Mouse (Mus musculus) ovary, postnatal 10 days (tissue): ENCODE results near the gene 2010111I01Rik.
A peak's percentile ranks its signal among the peaks of the same experiment; 100 is the strongest.
"Not testable (repeated sequence)": the region's sequence is repeated elsewhere in the genome, so short reads cannot be mapped to it uniquely, and the experiment has no call there.

Source experiments
- DNase-seq: peaks from one replicate; pipeline ENCODE4 v3.0.0; 2022; ENCODE audit warnings: low spot score

Gene 2010111I01Rik

GRCm38 (mm10) chr13:63206396-63206795 is 241.7 kb downstream of the 2010111I01Rik start:
- no peak for DNase-seq

- DNase-seq: no peak
Observed at GRCm38 (mm10) chr13:63216537-63216936, 251.8 kb downstream of the 2010111I01Rik start.

- DNase-seq: no peak
Observed at GRCm38 (mm10) chr13:63223026-63223770, 258.5 kb downstream of the 2010111I01Rik start.

- DNase-seq: no peak
Observed at GRCm38 (mm10) chr13:63225796-63226583, 261.3 kb downstream of the 2010111I01Rik start.

GRCm38 (mm10) chr13:63227785-63228184 is 263.1 kb downstream of the 2010111I01Rik start:
- no peak for DNase-seq

- no peak for DNase-seq
Observed at GRCm38 (mm10) chr13:63230955-63231701, 266.4 kb downstream of the 2010111I01Rik start.

GRCm38 (mm10) chr13:63231702-63232070 is 267.0 kb downstream of the 2010111I01Rik start:
- no peak for DNase-seq

- no peak for DNase-seq
Observed at GRCm38 (mm10) chr13:63232558-63232957, 267.9 kb downstream of the 2010111I01Rik start.

- DNase-seq: not testable (repeated sequence)
Observed at GRCm38 (mm10) chr13:63234520-63234919, 269.8 kb downstream of the 2010111I01Rik start.

- DNase-seq: no peak
Observed at GRCm38 (mm10) chr13:63235551-63235950, 270.9 kb downstream of the 2010111I01Rik start.

- DNase-seq: no peak
Observed at GRCm38 (mm10) chr13:63236159-63236893, 271.6 kb downstream of the 2010111I01Rik start.

GRCm38 (mm10) chr13:63238045-63238444 is 273.4 kb downstream of the 2010111I01Rik start:
- no peak for DNase-seq

GRCm38 (mm10) chr13:63239301-63239804 is 274.7 kb downstream of the 2010111I01Rik start:
- DNase-seq: no peak

- DNase-seq: peak; percentile 63
Observed at GRCm38 (mm10) chr13:63239877-63240671, 275.4 kb downstream of the 2010111I01Rik start.

GRCm38 (mm10) chr13:63240835-63241234 is 276.1 kb downstream of the 2010111I01Rik start:
- no peak for DNase-seq

- DNase-seq: no peak
Observed at GRCm38 (mm10) chr13:63241665-63242064, 277.0 kb downstream of the 2010111I01Rik start.

- DNase-seq: no peak
Observed at GRCm38 (mm10) chr13:63242401-63243192, 277.9 kb downstream of the 2010111I01Rik start.

GRCm38 (mm10) chr13:63243586-63243985 is 278.9 kb downstream of the 2010111I01Rik start:
- DNase-seq: no peak

- DNase-seq: no peak
Observed at GRCm38 (mm10) chr13:63244425-63244824, 279.7 kb downstream of the 2010111I01Rik start.

GRCm38 (mm10) chr13:63245218-63245617 is 280.5 kb downstream of the 2010111I01Rik start:
- no peak for DNase-seq
